Mouse (Mus musculus) ES-E14 (cell line): ENCODE data around the gene Glo1.

Experiments used
- CHD2 ChIP-seq: IDR thresholded peaks from 2 replicates; pipeline ENCODE4 v1.6.1; 2014; ENCODE audit warnings: mild to moderate bottlenecking, low read depth, low read length, inconsistent platforms
- HCFC1 ChIP-seq: IDR thresholded peaks from 2 replicates; pipeline ENCODE4 v1.6.1; 2012; ENCODE audit warnings: low read length, inconsistent platforms, borderline replicate concordance; ENCODE audit not compliant: insufficient read depth
- MAFK ChIP-seq: IDR thresholded peaks from 2 replicates; pipeline ENCODE4 v1.6.1; 2014; ENCODE audit warnings: mild to moderate bottlenecking, low read depth, low read length, inconsistent platforms; ENCODE audit not compliant: insufficient read depth
- ZC3H11A ChIP-seq: IDR thresholded peaks from 2 replicates; pipeline ENCODE4 v1.6.1; 2012; ENCODE audit warnings: low read depth, mild to moderate bottlenecking, inconsistent platforms, low read length, borderline replicate concordance
- ZNF384 ChIP-seq: IDR thresholded peaks from 2 replicates; pipeline ENCODE4 v1.6.1; 2012; ENCODE audit warnings: low read depth, low read length, inconsistent platforms

- TF ChIP-seq CHD2 (no peak), HCFC1 (no peak), ZC3H11A (no peak), MAFK (no peak), ZNF384 (no peak)
These were observed 18.7 kb downstream of the Glo1 start for GRCm38 (mm10) chr17:30607909-30608495.
